Mouse (Mus musculus) bone marrow, adult 2 months (tissue): ENCODE measurements around the gene Mprip. TPM values are rescaled to one million over a fixed set of nuclear protein-coding genes. Genes with fewer than 3 reads are reported as not detected.
"Not testable (repeated sequence)": the region's sequence is repeated elsewhere in the genome, so short reads cannot be mapped to it uniquely, and the experiment has no call there.

Source experiments
- H3K27ac ChIP-seq: fragments of 200-500 bp; 2 replicates; pipeline ENCODE4 v1.5.1; 2012; ENCODE audit warnings: low read depth, mild to moderate bottlenecking, control low read depth, inconsistent platforms, low read length; ENCODE audit not compliant: control insufficient read depth, poor library complexity, insufficient read depth
- H3K4me1 ChIP-seq: fragments of 200-500 bp; 2 replicates; pipeline ENCODE4 v1.6.1; 2011; ENCODE audit warnings: low read length; ENCODE audit not compliant: control insufficient read depth, insufficient read depth
- H3K4me3 ChIP-seq: fragments of 200-500 bp; replicated peaks from 2 replicates; pipeline ENCODE3; 2011; ENCODE audit warnings: mild to moderate bottlenecking, low read depth, low read length, control low read depth; ENCODE audit not compliant: control insufficient read depth
- CTCF ChIP-seq: fragments of 200-500 bp; IDR thresholded peaks from 2 replicates; pipeline ENCODE4 v1.5.1; 2011; ENCODE audit warnings: low read length, control low read depth; ENCODE audit not compliant: control insufficient read depth, insufficient read depth
- POLR2A ChIP-seq: fragments of 200-500 bp; IDR thresholded peaks from 2 replicates; pipeline ENCODE4 v1.6.1; 2011; ENCODE audit warnings: low read depth, mild to moderate bottlenecking, control low read depth, low read length, borderline replicate concordance; ENCODE audit not compliant: control insufficient read depth
- WGBS: fragments of 180-500 bp; shearing (Covaris S2); methylation state at CpG from one replicate; pipeline ENCODE4 v1.1.7; 2018; 5-methylcytosine and 5-hydroxymethylcytosine counted together
- polyA plus RNA-seq: library from polyadenylated mRNA; stranded (reverse); fragments of >200 nt; gene quantifications from 2 replicates; pipeline ENCODE4 v1.2.4, GENCODE M21; 2011; ENCODE audit warnings: low replicate concordance; ENCODE audit not compliant: missing spikeins, insufficient read depth, insufficient read length

Mprip gene
- polyA plus RNA-seq, 1 experiment, result 41.6 TPM

- H3K4me3 ChIP-seq, result no peak overlapping the region
- TF ChIP-seq CTCF (no peak), POLR2A (no peak)
- WGBS, result 79% methylated on average over 1 of the region's 1 CpGs
- H3K27ac ChIP-seq, result no peak overlapping the region
- no peaks in the 10 kb centered on the region; the same call in 1 of the 2 replicates for H3K4me1 ChIP-seq
Observed at GRCm38 (mm10) chr11:59734335-59734734, 73.2 kb downstream of the Mprip start.

- H3K4me3 ChIP-seq, H3K27ac ChIP-seq, H3K4me1 ChIP-seq: not testable (repeated sequence)
- 83% methylated on average over 4 of the region's 4 CpGs for WGBS
Observed at GRCm38 (mm10) chr11:59735938-59736337, 74.8 kb downstream of the Mprip start.

GRCm38 (mm10) chr11:59737250-59737649 lies 76.1 kb downstream of the Mprip start:
- Histone ChIP-seq H3K4me1 (peaks cover 4% of the 10 kb centered on the region), H3K27ac (no peak overlapping the region), H3K4me3 (no peak overlapping the region)
- no peak for TF ChIP-seq POLR2A
- no peak for TF ChIP-seq CTCF
- 89% methylated on average over 12 of the region's 12 CpGs for WGBS

- TF ChIP-seq CTCF (no peak), POLR2A (no peak)
- Histone ChIP-seq H3K27ac (peak overlapping the region; percentile 51), H3K4me3 (no peak overlapping the region), H3K4me1 (peaks cover 4% of the 10 kb centered on the region)
- WGBS, result 33% methylated on average over 2 of the region's 2 CpGs
Observed at GRCm38 (mm10) chr11:59739996-59740395, 78.9 kb downstream of the Mprip start.

GRCm38 (mm10) chr11:59741915-59742314 lies 80.8 kb downstream of the Mprip start:
- H3K4me3 ChIP-seq, result no peak overlapping the region
- peaks cover 4% of the 10 kb centered on the region for H3K4me1 ChIP-seq
- 91% methylated on average over 5 of the region's 5 CpGs for WGBS
- no peak for TF ChIP-seq CTCF
- TF ChIP-seq POLR2A, result no peak
- no peak overlapping the region for H3K27ac ChIP-seq

- no peak for TF ChIP-seq POLR2A
- no peak for TF ChIP-seq CTCF
- Histone ChIP-seq H3K4me1 (peaks cover 4% of the 10 kb centered on the region), H3K4me3 (no peak overlapping the region), H3K27ac (no peak overlapping the region)
- 84% methylated on average over 2 of the region's 2 CpGs for WGBS
Observed at GRCm38 (mm10) chr11:59743307-59743706, 82.2 kb downstream of the Mprip start.

- TF ChIP-seq CTCF, result no peak
- TF ChIP-seq POLR2A, result no peak
- Histone ChIP-seq H3K4me3 (no peak overlapping the region), H3K4me1 (peaks cover 4% of the 10 kb centered on the region), H3K27ac (no peak overlapping the region)
- WGBS, result 89% methylated on average over 1 of the region's 1 CpGs
Observed at GRCm38 (mm10) chr11:59743712-59744111, 82.6 kb downstream of the Mprip start.

- no peak for TF ChIP-seq CTCF
- no peak for TF ChIP-seq POLR2A
- 89% methylated on average over 4 of the region's 4 CpGs for WGBS
- no peak overlapping the region for H3K27ac ChIP-seq
Observed at GRCm38 (mm10) chr11:59744374-59744773, 83.3 kb downstream of the Mprip start.

GRCm38 (mm10) chr11:59745851-59746250 lies 84.7 kb downstream of the Mprip start:
- WGBS, result 19% methylated on average over 5 of the region's 5 CpGs
- Histone ChIP-seq H3K4me3 (no peak overlapping the region), H3K27ac (no peak overlapping the region), H3K4me1 (no peaks in the 10 kb centered on the region)
- TF ChIP-seq CTCF, result no peak
- TF ChIP-seq POLR2A, result no peak

More at GRCm38 (mm10) chr11:59744374-59744773, 83.3 kb downstream of the Mprip start:
- Histone ChIP-seq H3K4me1 (peaks cover 4% of the 10 kb centered on the region), H3K4me3 (no peak overlapping the region)
